Mouse (Mus musculus): Measurements from ENCODE around the gene Trappc13. TPM values are rescaled to one million over a fixed set of nuclear protein-coding genes. Genes with fewer than 3 reads are reported as not detected.

Trappc13 gene
- polyA plus RNA-seq, 1 experiment from 2014 or later = 66.3 TPM

DNA sequence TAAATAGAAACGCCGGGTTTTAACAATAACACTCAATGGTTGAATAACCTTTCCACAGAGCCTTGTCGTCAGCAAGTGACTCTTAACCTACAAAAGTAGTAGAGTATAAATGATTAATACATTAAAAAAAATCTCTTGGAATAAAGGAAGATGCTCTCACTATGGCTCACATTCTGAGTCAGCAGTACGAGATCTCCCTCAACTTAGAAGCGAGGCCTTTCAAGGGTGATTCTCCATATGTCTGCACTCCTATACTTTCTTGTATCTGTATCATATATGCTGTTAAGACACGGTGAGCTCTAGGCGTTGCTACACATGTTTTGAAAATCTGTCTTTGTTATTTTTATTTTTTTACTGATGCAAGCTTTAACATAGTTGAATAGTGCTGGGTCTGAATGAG lies 67.7 kb downstream of the Trappc13 start:
- Histone ChIP-seq H3K4me3 (peak overlapping the region; percentile 80), H3K9me3 (no peaks in the 10 kb centered on the region), H3K27ac (peak overlapping the region; percentile 89), H3K36me3 (peaks cover 20% of the 10 kb centered on the region), H3K4me2 (peak overlapping the region; percentile 93), H3K4me1 (replicated peaks) (peaks cover 27% of the 10 kb centered on the region), H3K27me3 (no peaks in the 10 kb centered on the region), H3K9ac (peak overlapping the region; percentile 87)
- no peak for ATAC-seq (ENCODE audit: low FRiP score)
- WGBS = 33% methylated on average over 7 of the region's 7 CpGs

DNA sequence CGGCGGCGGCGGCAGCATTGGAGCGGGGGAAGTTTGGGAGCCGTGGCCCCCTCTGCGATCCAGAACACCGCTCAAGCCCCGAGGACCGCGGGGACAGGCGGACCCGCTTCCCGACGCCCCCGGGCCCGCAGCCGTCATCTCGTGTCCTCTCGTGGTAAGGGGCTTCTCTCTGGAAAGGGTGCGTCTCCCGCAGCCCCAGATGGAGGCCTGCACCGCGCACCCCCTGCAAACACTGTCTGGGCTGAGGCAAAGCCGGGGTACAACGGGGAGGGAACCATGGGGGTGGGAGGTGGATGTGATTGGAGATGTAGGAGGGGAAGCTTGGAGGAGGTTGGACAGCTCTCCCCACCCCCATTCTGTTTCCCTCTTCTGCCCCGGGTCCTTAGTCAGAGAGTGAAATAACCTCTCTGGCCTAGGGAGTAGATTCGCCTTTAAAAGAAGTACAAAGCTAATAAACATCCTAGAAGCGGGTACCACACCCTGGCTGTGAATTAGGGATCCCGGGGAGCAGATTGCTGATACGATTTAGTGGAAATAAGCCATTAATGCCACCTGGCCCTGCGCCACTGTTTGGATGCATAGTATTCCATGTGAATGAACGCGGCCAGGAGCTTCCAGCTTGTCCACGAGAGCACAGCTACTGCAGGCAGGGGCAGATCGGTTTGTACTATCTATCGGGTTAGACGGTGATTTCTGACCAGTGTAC lies 68.3 kb downstream of the Trappc13 start:
- Histone ChIP-seq H3K36me3 (peaks cover 16% of the 10 kb centered on the region), H3K9me3 (no peaks in the 10 kb centered on the region), H3K4me2 (peak overlapping the region; percentile 93), H3K9ac (peak overlapping the region; percentile 87), H3K4me3 (peak overlapping the region; percentile 80), H3K4me1 (replicated peaks) (peaks cover 27% of the 10 kb centered on the region), H3K27me3 (no peaks in the 10 kb centered on the region), H3K27ac (peak overlapping the region; percentile 89)
- 2% methylated on average over 38 of the region's 38 CpGs for WGBS
- peak; percentile 88 for ATAC-seq (ENCODE audit: low FRiP score)

DNA sequence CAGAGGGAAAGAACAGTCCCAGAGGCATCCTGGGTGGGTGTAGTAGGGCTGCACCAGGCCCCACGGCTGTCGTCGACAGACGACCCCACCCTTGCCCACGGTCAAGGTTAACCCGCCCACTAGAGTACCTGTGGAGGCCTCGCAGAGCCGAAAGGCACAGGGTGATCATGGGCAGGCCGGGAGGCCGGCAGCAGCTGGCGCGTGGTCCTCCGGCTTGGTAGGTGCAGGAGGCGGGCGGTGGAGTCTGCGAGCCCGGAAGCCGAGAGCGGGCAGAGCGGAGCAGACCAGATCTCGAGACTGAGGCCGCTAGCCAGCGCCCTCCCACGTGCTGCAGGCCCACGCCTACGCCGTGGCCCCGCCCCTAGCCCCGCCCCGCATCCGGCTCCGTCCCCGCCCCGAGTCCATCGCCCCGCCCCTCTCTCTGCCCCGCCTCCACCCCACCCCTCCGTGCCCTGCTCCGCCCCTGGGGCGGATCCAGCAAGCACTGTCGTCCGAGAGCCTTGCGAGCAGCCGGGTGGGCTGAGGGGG lies 68.9 kb downstream of the Trappc13 start, which contains the start of the genes Nln and Sgtb:
Gene Nln, minus strand, starts transcription at position 327 of the 528 bp plus-strand sequence.
Gene Sgtb, plus strand, starts transcription at position 454 of the 528 bp plus-strand sequence.
- peak; percentile 97 for ATAC-seq (ENCODE audit: low FRiP score)
- Histone ChIP-seq H3K4me3 (peak within 1 kb of the TSS; percentile 80), H3K36me3 (peaks cover 10% of the 10 kb centered on the region), H3K9me3 (no peaks in the 10 kb centered on the region), H3K27me3 (no peaks in the 10 kb centered on the region), H3K9ac (peak within 1 kb of the TSS; percentile 87), H3K27ac (peak within 1 kb of the TSS; percentile 89), H3K4me2 (peak within 1 kb of the TSS; percentile 93), H3K4me1 (replicated peaks) (peaks cover 27% of the 10 kb centered on the region)
- under 1% methylated on average over 42 of the region's 44 CpGs for WGBS

DNA sequence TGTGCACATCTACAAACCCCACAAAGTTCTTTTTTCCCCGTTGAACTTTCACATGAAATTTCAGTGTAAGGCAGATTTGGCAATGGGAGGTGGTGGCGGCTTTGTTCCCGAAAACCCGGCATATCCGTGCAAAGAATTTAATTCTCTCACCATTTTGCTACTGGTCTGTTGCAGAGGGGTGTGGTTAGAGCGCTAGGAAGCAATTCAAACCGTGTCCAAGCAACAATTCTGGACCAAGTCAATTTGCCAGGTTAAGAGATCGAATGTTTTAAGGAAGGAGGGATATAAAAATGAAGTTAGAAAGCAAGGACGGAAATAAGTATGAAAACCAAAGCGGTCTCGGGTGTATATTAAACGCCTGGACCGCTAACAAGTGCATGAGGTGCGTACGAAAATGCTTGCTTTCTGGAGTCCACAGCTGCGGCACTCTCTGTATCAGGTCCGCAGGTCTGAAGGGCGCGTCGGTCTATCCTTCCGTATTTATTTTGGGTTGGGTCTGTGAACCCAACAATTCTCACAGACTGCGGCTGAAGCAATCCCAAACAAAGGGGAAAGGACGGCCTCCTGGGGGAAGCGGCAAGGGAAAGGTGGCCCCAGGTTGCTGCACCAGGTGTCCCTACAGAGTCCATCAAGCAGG lies 69.5 kb downstream of the Trappc13 start:
- Histone ChIP-seq H3K27ac (peak overlapping the region; percentile 83), H3K9me3 (no peaks in the 10 kb centered on the region), H3K27me3 (no peaks in the 10 kb centered on the region), H3K4me2 (peak overlapping the region; percentile 93), H3K4me3 (peak overlapping the region; percentile 80), H3K36me3 (peaks cover 13% of the 10 kb centered on the region; the same call in 1 of the 2 replicates), H3K9ac (peak overlapping the region; percentile 85), H3K4me1 (replicated peaks) (peaks cover 27% of the 10 kb centered on the region)
- 1% methylated on average over 24 of the region's 24 CpGs for WGBS
- peak; percentile 21; the same call in 1 of the 2 replicates for ATAC-seq (ENCODE audit: low FRiP score)

DNA sequence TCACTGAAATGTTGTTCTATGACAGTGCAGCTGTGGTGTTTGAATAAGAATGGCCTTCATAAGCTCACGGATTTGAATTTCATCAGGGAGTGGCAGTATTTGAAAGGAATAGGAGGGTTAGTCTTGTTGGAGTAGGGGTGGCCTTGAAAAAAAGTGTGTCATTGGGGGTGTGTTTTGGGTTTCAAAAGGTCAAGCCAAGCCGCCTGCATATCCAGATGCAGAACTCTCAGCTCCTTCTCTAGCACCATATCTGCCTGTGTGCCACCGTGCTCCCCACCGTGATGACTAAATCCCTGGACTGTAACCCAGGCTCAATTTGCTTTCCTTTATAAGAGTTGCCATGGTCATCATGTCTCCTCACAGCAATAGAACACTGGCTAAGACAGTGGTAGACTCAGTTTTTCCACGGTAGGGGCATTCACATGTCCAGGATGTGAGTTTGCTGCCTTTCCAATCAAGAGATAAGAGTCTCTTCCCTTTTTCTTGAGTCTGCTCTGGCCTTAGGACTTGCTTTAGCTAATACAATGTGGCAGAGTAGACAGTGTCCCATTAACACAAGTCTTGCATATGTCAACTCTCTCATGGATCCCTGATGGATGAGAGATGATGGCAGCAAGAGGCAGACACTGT lies 76.5 kb downstream of the Trappc13 start:
- Histone ChIP-seq H3K4me2 (no peak overlapping the region), H3K36me3 (peaks cover 8% of the 10 kb centered on the region; the same call in 1 of the 2 replicates), H3K4me3 (no peak overlapping the region), H3K27me3 (no peaks in the 10 kb centered on the region), H3K4me1 (replicated peaks) (no peaks in the 10 kb centered on the region), H3K27ac (no peak overlapping the region), H3K9me3 (no peaks in the 10 kb centered on the region), H3K9ac (no peak overlapping the region)
- ATAC-seq (ENCODE audit: low FRiP score) = no peak
- 89% methylated on average over 5 of the region's 5 CpGs for WGBS

DNA sequence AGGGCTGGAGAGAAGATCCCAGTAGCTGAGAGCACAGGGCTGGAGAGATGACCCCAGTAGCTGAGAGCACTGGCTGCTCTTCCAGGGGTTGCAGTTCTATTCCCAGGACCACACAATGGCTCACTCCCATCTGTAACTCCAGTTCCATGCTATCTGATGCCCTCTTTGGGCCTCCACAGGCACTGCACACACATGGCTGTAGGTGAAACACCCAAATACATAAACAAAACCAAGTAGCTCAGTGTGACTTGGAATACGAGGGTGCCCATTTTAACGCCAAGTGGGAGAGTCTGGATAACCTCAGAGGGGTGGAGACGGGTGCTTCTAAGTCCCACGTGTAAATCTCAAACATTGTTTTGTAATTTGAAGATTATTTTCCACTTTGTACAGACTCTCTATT lies 77.9 kb downstream of the Trappc13 start:
- no peak overlapping the region for H3K9ac ChIP-seq
- H3K4me2 ChIP-seq = no peak overlapping the region
- no peaks in the 10 kb centered on the region for H3K4me1 ChIP-seq (replicated peaks)
- peaks cover 8% of the 10 kb centered on the region; the same call in 1 of the 2 replicates for H3K36me3 ChIP-seq
- H3K9me3 ChIP-seq = no peaks in the 10 kb centered on the region
- no peaks in the 10 kb centered on the region for H3K27me3 ChIP-seq
- WGBS = 88% methylated on average over 4 of the region's 4 CpGs
- H3K27ac ChIP-seq = no peak overlapping the region
- ATAC-seq (ENCODE audit: low FRiP score) = no peak
- H3K4me3 ChIP-seq = no peak overlapping the region

DNA sequence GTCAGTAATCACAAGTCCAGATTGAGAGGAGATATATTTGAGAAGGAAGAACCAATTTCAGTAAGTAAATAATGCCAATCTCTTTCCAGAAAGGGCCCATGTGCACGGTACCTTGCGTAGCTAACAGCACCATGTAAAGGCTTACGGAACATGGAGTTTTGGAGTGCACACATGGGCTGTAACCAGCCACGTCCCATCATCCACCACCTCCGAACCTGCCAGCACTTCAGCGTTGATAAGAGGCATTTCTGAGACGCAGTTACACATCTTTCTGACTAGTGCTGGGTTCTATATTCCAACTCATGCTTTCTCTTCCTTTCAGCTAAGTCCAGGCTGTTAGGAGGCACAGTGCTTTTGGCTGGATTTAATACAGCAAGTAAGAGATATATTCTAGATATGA lies 81.1 kb downstream of the Trappc13 start:
- Histone ChIP-seq H3K4me1 (replicated peaks) (no peaks in the 10 kb centered on the region), H3K9ac (no peak overlapping the region), H3K27ac (no peak overlapping the region), H3K4me3 (no peak overlapping the region), H3K4me2 (no peak overlapping the region), H3K36me3 (no peaks in the 10 kb centered on the region), H3K9me3 (no peaks in the 10 kb centered on the region), H3K27me3 (no peaks in the 10 kb centered on the region)
- WGBS = 97% methylated on average over 7 of the region's 7 CpGs
- no peak for ATAC-seq (ENCODE audit: low FRiP score)

DNA sequence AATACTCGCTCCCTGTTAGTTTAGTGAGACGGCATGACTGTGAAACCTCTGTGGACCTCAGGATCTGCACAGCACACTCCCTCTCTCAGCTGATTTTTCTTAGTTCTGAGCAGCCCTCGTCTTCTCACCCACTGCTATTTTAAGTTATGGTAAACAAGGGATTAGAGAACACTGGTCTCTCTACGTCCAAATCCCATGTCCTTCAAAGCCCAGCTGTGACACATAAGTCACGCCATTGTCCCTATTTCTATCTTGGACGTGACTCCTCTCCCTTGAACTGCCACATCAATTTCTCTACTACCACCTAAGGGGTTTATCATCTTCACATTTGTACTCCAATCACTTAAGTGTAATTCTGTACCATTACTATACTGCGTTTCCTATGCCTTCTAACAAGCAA lies 82.3 kb downstream of the Trappc13 start:
- Histone ChIP-seq H3K4me2 (no peak overlapping the region), H3K27me3 (no peaks in the 10 kb centered on the region), H3K9me3 (no peaks in the 10 kb centered on the region), H3K36me3 (no peaks in the 10 kb centered on the region), H3K27ac (no peak overlapping the region), H3K4me1 (replicated peaks) (no peaks in the 10 kb centered on the region), H3K4me3 (no peak overlapping the region), H3K9ac (no peak overlapping the region)
- no peak for ATAC-seq (ENCODE audit: low FRiP score)
- 75% methylated on average over 7 of the region's 7 CpGs for WGBS

DNA sequence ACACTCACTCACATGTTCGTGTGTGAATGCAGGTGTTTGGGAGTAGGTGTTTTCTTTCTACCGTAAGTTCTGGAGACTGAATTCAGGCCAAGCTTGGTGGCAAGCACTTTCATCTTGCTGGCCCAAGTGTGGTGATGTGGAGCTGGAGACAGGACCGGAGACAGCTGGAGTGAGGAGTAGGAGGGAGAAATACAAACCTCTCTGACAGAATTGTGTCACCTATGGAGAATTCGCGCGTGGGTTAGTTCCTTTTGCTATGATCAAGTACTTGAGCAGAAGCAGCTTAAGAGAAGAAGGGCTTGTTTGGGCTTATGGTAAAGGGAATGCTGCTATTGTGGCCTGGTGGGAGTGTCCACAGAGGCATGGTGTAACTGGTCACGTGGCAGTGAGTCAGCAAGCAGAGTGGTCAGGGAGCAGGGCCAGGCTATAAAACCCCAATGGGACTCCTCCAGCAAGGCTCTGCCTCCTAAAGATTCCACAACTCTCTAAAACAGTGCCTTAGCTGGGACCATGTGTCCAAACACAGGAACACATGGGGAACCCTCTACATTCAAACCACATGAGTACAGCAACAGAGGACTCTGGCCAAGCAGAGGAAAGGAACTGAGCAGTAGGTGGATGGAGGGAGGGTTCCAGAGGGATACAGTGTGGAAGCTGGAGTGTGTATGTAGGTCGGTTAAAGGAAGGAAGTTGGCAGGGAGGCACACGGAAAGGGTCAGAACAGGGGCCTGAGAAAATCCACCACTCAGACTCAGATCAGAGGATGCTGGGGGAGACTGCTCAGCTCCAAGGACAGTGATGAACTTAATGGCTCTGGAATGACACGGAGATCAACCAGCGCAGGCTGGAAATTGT lies 83.5 kb downstream of the Trappc13 start:
- Histone ChIP-seq H3K27me3 (no peaks in the 10 kb centered on the region), H3K27ac (no peak overlapping the region), H3K9ac (no peak overlapping the region), H3K36me3 (no peaks in the 10 kb centered on the region), H3K9me3 (no peaks in the 10 kb centered on the region), H3K4me3 (no peak overlapping the region), H3K4me1 (replicated peaks) (no peaks in the 10 kb centered on the region), H3K4me2 (no peak overlapping the region)
- 87% methylated on average over 11 of the region's 11 CpGs for WGBS
- no peak for ATAC-seq (ENCODE audit: low FRiP score)

All from hindbrain, embryonic 13.5 days (tissue).